Mouse (Mus musculus) kidney, postnatal 36 days (tissue): ENCODE measurements around the gene Klhl40.

Source experiments
- DNase-seq, 2 experiments: peaks; one replicate each; pipeline ENCODE4 v3.0.0; 2021 to 2022; ENCODE audit warnings: mixed read lengths in 2 of 2

The Klhl40 gene

GRCm38 (mm10) chr9:121828314-121828713 lies 50.9 kb downstream of the Klhl40 start:
- no peak for DNase-seq

- no peak for DNase-seq
These were observed 52.0 kb downstream of the Klhl40 start for GRCm38 (mm10) chr9:121829270-121829992.

- DNase-seq = peak; percentile 55 to 82
These were observed 53.0 kb downstream of the Klhl40 start for GRCm38 (mm10) chr9:121830243-121830955.

- DNase-seq = peak; percentile 76 to 90
These were observed 53.5 kb downstream of the Klhl40 start for GRCm38 (mm10) chr9:121830956-121831293.
